Mouse (Mus musculus) heart, adult 2 months (tissue): ENCODE results near the gene Dgkh.
"Not testable (repeated sequence)": the region's sequence is repeated elsewhere in the genome, so short reads cannot be mapped to it uniquely, and the experiment has no call there.

ENCODE experiments used
- CTCF ChIP-seq: fragments of 200-600 bp; IDR thresholded peaks from 2 replicates; pipeline ENCODE4 v1.8.1; 2022; ENCODE audit warnings: antibody characterized with exemption, mild to moderate bottlenecking, moderate library complexity
- EP300 ChIP-seq: fragments of 200-500 bp; IDR thresholded peaks from 2 replicates; pipeline ENCODE4 v1.6.1; 2011; ENCODE audit warnings: low read depth, low read length, control low read depth; ENCODE audit not compliant: insufficient read depth

- TF ChIP-seq CTCF, EP300: not testable (repeated sequence)
Observed at GRCm38 (mm10) chr14:78734203-78734602, 1.6 kb upstream of the Dgkh start.
